Mouse (Mus musculus) heart, postnatal 25 days (tissue): ENCODE data around the gene Snrpd2. TPM values are rescaled to one million over a fixed set of nuclear protein-coding genes. Genes with fewer than 3 reads are reported as not detected.

Experiments
- DNase-seq: peaks from one replicate; pipeline ENCODE4 v3.0.0; 2022; ENCODE audit warnings: low spot score
- intact Hi-C: fragments of 180-260 bp; cut with DNase I; formaldehyde crosslinking; loops from one replicate; pipeline ENCODE4 v1.15.1; 2025
- total RNA-seq, 2 experiments: library from RNA; stranded (reverse); gene quantifications; 2 replicates each; pipeline ENCODE4 v1.2.3; 2021

The Snrpd2 gene
- total RNA-seq = 10 to 100 TPM; 67.8 to 71.0 TPM

- peak; percentile 90 for DNase-seq
- intact Hi-C loops = loop anchor here (10.0 kb wide), 1 partner anchor 55 kb away; no protein-coding TSS in a partner anchor
Observed at GRCm38 (mm10) chr7:19149626-19150025, at the start of gene Snrpd2. Snrpd2 (plus strand) TSS chr7:19149722.

- intact Hi-C loops = no loop called here
- DNase-seq = no peak
Observed at GRCm38 (mm10) chr7:19100290-19100689, 49.2 kb upstream of the Snrpd2 start.

DNA sequence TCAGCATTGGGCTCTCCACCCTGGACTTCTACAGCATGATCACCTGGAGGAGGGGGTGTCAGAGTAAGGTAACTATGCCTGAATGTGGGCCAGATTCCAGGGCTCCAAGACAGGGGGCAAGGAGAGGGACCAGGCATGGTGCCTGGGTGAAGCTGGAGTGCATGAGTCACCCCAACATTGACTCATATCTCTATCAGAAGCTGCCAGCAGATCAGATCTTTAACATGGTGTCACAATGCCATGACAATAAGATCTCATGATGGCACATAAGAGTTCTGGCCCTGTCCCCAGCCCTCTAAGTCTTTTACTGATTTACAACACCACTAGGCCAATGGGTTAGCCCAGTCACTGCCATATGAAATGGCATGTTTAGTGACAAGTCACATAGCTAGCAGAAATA is 45.8 kb upstream of the Snrpd2 start:
- intact Hi-C loops = no loop called here
- no peak for DNase-seq

GRCm38 (mm10) chr7:19104486-19104885 is 45.0 kb upstream of the Snrpd2 start:
- intact Hi-C loops = no loop called here
- DNase-seq = no peak

GRCm38 (mm10) chr7:19107436-19107835 is 42.1 kb upstream of the Snrpd2 start:
- DNase-seq = no peak
- intact Hi-C loops = no loop called here

DNA sequence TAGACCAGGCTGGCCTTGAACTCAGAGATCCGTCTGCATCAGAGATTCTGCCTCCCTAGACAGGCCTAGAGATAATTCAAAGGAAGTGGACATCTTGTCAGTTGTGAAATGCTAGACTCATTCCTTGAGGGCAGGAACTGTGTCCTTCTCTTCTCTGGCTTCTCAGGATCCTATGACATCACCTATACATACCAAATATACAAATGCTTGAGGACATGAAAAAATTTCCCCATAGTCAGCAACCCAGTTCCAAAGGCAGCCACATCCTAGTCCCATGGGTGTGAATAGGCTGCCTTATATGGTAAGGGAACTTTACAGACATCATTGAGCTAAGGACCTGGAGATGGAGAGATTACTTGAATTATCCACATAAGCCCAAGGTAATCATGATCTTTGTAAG is 40.0 kb upstream of the Snrpd2 start:
- intact Hi-C loops = no loop called here
- DNase-seq = no peak

- intact Hi-C loops = loop anchor here (2.0 kb wide), 1 partner anchor 47 kb away; no protein-coding TSS in a partner anchor
- DNase-seq = no peak
Observed at GRCm38 (mm10) chr7:19118028-19118771, 31.3 kb upstream of the Snrpd2 start, which contains the start of gene Gm4969. Gm4969 (minus strand) TSS chr7:19118368.

GRCm38 (mm10) chr7:19119083-19119482 is 30.4 kb upstream of the Snrpd2 start:
- no peak for DNase-seq
- intact Hi-C loops = loop anchor here (2.0 kb wide), 1 partner anchor 48 kb away; no protein-coding TSS in a partner anchor

GRCm38 (mm10) chr7:19119631-19120429 is 29.7 kb upstream of the Snrpd2 start, which contains the start of gene Fbxo46:
Fbxo46 (plus strand) TSS chr7:19119859.
- peak; percentile 92 for DNase-seq
- intact Hi-C loops = loop anchor here (2.0 kb wide), 2 partner anchors 49 to 99 kb away; no protein-coding TSS in a partner anchor

GRCm38 (mm10) chr7:19121686-19122085 is 27.8 kb upstream of the Snrpd2 start:
- intact Hi-C loops = loop anchor here (2.0 kb wide), 1 partner anchor 101 kb away; no protein-coding TSS in a partner anchor
- no peak for DNase-seq

GRCm38 (mm10) chr7:19124713-19125112 is 24.8 kb upstream of the Snrpd2 start:
- DNase-seq = no peak
- intact Hi-C loops = no loop called here

- intact Hi-C loops = no loop called here
- DNase-seq = no peak
Observed at GRCm38 (mm10) chr7:19127744-19128143, 21.8 kb upstream of the Snrpd2 start.

DNA sequence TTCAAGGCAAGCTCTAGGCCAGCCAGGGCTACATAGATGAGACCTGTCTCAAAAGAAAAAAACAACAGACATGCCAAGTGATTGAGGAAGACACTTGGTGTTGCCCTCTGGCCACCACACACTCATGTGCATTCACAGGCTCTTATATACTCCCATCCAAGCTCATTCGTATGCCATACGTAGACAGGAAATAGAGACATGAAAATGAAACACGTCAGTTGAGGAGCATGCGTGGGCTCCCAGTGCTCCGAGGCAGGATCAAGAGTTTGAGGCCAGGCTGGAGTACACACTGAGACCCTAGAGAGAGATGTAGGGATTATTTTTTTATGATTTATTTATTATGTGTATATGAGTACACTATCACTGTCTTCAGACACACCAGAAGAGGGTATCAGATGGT is 20.1 kb upstream of the Snrpd2 start:
- intact Hi-C loops = no loop called here
- DNase-seq = no peak

GRCm38 (mm10) chr7:19130657-19131056 is 18.9 kb upstream of the Snrpd2 start:
- intact Hi-C loops = no loop called here
- DNase-seq = no peak

DNA sequence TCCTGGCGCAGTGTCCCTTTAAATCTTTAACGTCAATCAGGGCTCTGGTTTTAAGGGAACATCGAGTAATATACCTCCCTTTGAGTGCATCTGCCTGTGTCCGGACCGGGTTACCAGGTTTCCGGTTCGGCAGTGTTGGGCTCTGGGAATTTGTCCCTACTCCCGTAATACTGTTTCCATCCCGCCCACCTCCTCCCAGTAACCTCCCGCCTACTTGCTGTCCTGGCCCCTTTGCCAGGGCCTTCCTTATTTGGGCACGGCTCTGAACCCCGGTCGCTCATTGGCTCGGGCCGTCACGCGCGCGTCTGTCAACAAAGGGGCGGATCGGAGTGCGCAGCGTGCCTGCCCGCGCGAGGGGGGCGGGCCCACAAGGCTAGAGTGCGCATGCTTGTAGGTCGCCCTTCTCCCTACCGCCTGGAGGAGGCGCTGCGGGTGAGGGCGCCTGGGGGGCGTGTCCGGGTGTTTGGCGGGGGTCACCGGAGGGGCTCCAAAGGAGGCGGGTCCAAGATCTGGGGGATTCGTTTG is 18.1 kb upstream of the Snrpd2 start:
- peak; percentile 97 for DNase-seq
- intact Hi-C loops = no loop called here

DNA sequence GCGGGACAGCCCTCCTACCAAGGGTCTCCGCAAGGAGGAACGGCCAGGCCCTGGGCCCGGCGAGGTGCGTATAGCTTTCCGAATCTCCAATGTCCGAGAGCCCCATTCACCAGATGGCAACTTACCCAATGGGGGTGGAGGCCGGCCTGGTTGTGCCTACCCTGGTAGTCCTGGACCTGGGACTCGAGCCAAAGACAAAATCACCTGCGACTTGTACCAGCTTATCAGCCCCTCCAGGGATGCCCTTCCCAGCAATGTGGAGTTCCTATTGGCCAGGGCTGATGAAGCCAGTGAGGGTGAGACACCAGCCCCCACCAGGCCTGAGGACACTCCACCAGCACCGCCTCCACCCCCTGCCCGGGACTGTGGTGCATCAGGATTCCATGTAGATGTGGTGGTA is 13.4 kb upstream of the Snrpd2 start:
- no peak for DNase-seq
- intact Hi-C loops = no loop called here

- DNase-seq = no peak
- intact Hi-C loops = no loop called here
Observed at GRCm38 (mm10) chr7:19136673-19137334, 12.7 kb upstream of the Snrpd2 start.

DNA sequence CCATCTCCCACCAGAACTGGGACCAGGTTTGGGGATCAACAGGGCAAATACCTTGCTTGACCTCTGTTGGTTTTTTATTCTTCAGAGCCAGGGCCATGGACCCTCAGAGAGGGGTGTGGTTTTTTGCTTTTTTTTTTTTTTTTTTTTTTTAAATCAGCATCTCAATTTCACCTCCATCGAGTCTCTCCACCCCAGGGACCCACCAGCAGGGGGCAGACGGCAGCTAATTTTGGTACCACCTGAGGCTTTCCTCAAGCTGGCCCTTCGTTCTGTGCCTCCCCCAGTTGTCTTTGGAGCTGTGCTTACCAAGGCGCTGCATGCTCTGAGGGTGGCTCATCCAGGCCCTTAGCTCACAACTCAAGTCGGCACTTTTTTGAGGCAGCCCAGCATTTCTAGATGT is 12.1 kb upstream of the Snrpd2 start:
- DNase-seq = no peak
- intact Hi-C loops = no loop called here

DNA sequence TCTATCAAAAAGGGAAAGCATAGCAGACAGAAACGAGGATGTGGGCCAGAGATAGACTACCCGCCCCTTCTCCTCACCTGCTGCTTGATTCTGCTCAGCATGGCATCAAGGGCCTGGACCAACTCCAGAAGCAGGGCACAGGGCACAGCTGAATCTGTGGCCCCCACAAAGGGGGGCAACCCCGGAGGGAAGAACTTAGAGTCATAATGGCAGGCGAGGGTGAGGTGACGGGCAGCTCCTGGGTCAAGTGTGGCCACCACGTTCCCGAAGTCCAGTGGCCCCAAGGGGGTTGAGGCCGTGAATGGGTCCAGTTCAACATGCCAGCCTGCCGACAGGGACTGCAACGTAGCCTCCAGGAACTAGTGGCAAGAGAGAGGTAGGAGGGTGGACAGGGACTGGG is 2.7 kb upstream of the Snrpd2 start:
- no peak for DNase-seq
- intact Hi-C loops = no loop called here

GRCm38 (mm10) chr7:19147497-19148045 is 2.0 kb upstream of the Snrpd2 start:
- intact Hi-C loops = no loop called here
- no peak for DNase-seq
